Mouse (Mus musculus) intestine, embryonic 16.5 days (tissue): ENCODE measurements at regions not wholly inside any gene's neighbourhood (a gene's known extent, or its start where the extent isn't known, plus 50 kb on each side); places are given as distances from the start of the nearest gene placed in this dataset.
"Not testable (repeated sequence)": the region's sequence is repeated elsewhere in the genome, so short reads cannot be mapped to it uniquely, and the experiment has no call there.

ENCODE experiments used
- ATAC-seq: fragments of 200-750 bp; cut with Nextera tagmentation; 2 replicates; pipeline ENCODE4 v1.8.0; 2017; ENCODE audit warnings: moderate TSS enrichment, moderate library complexity
- H3K27ac ChIP-seq: fragments of 300-500 bp; sonication (generic); 2 replicates; pipeline ENCODE4 v1.5.1; 2014; ENCODE audit warnings: mild to moderate bottlenecking, low read length
- H3K27me3 ChIP-seq: fragments of 300-500 bp; sonication (generic); replicated peaks from 2 replicates; pipeline ENCODE4 v1.6.1; 2014; ENCODE audit warnings: low read length, control low read depth, mixed read lengths; ENCODE audit not compliant: control insufficient read depth, insufficient read depth
- H3K36me3 ChIP-seq: fragments of 300-500 bp; sonication (generic); 2 replicates; pipeline ENCODE4 v1.6.1; 2014; ENCODE audit warnings: low read length, control low read depth; ENCODE audit not compliant: control insufficient read depth, insufficient read depth
- H3K4me1 ChIP-seq: fragments of 300-500 bp; sonication (generic); 2 replicates; pipeline ENCODE4 v1.6.1; 2014; ENCODE audit warnings: low read length, control low read depth, mixed read lengths; ENCODE audit not compliant: control insufficient read depth, insufficient read depth
- H3K4me2 ChIP-seq: fragments of 300-500 bp; sonication (generic); 2 replicates; pipeline ENCODE4 v1.6.1; 2014; ENCODE audit warnings: low read depth, low read length, control low read depth
- H3K4me3 ChIP-seq: fragments of 300-500 bp; sonication (generic); 2 replicates; pipeline ENCODE4 v1.5.1; 2014; ENCODE audit warnings: mild to moderate bottlenecking, low read length
- H3K9ac ChIP-seq: fragments of 300-500 bp; sonication (generic); 2 replicates; pipeline ENCODE4 v1.6.1; 2014; ENCODE audit warnings: low read depth, low read length
- H3K9me3 ChIP-seq: fragments of 300-500 bp; sonication (generic); 2 replicates; pipeline ENCODE4 v1.6.1; 2016; ENCODE audit warnings: low read length, control low read depth; ENCODE audit not compliant: control insufficient read depth
- whole genome bisulfite sequencing: fragments of 180-500 bp; shearing (Covaris S2); extraction: QIAGEN DNeasy Blood & Tissue Kit; methylation state at CpG from one replicate; pipeline ENCODE4 v1.1.7; 2014; 5-methylcytosine and 5-hydroxymethylcytosine counted together

- Histone ChIP-seq H3K27ac (no peak overlapping the region), H3K4me3 (no peak overlapping the region), H3K4me2 (no peak overlapping the region), H3K9ac (no peak overlapping the region), H3K4me1 (no peaks in the 10 kb centered on the region), H3K9me3 (no peaks in the 10 kb centered on the region), H3K36me3 (no peaks in the 10 kb centered on the region), H3K27me3 (peaks cover 11% of the 10 kb centered on the region; the same call in 1 of the 2 replicates)
- WGBS = 83% methylated on average over 19 of the region's 19 CpGs
- ATAC-seq = no peak
Observed at GRCm38 (mm10) chr13:72302436-72303125, 326.0 kb upstream of the Irx2 start.

GRCm38 (mm10) chr13:72303126-72303760 lies 325.4 kb upstream of the Irx2 start:
- H3K27ac ChIP-seq = no peak overlapping the region
- H3K9me3 ChIP-seq = no peaks in the 10 kb centered on the region
- no peak for ATAC-seq
- no peak overlapping the region for H3K4me2 ChIP-seq
- no peaks in the 10 kb centered on the region for H3K36me3 ChIP-seq
- no peaks in the 10 kb centered on the region for H3K4me1 ChIP-seq
- no peak overlapping the region for H3K4me3 ChIP-seq
- 71% methylated on average over 15 of the region's 15 CpGs for WGBS
- no peak overlapping the region for H3K9ac ChIP-seq
- peaks cover 11% of the 10 kb centered on the region; the same call in 1 of the 2 replicates for H3K27me3 ChIP-seq

- Histone ChIP-seq H3K9ac (no peak overlapping the region), H3K4me2 (no peak overlapping the region), H3K9me3 (no peaks in the 10 kb centered on the region), H3K4me1 (no peaks in the 10 kb centered on the region), H3K4me3 (no peak overlapping the region), H3K27ac (no peak overlapping the region), H3K27me3 (no peaks in the 10 kb centered on the region), H3K36me3 (no peaks in the 10 kb centered on the region)
- 40% methylated on average over 10 of the region's 10 CpGs for WGBS
- ATAC-seq = no peak
Observed at GRCm38 (mm10) chr13:72324041-72324690, 304.5 kb upstream of the Irx2 start.

- H3K4me3 ChIP-seq, H3K4me2 ChIP-seq, H3K27me3 ChIP-seq, H3K9me3 ChIP-seq, H3K36me3 ChIP-seq, H3K9ac ChIP-seq, H3K4me1 ChIP-seq, H3K27ac ChIP-seq, ATAC-seq: not testable (repeated sequence)
- 95% methylated on average over 1 of the region's 1 CpGs for WGBS
Observed at GRCm38 (mm10) chr13:72326201-72326600, 302.4 kb upstream of the Irx2 start.

GRCm38 (mm10) chr13:72345647-72346133 lies 282.9 kb upstream of the Irx2 start:
- H3K9me3 ChIP-seq = no peaks in the 10 kb centered on the region
- no peak overlapping the region for H3K4me2 ChIP-seq
- peaks cover 18% of the 10 kb centered on the region for H3K27me3 ChIP-seq
- H3K4me3 ChIP-seq = no peak overlapping the region
- no peak overlapping the region for H3K9ac ChIP-seq
- 19% methylated on average over 6 of the region's 6 CpGs for WGBS
- H3K27ac ChIP-seq = no peak overlapping the region
- H3K36me3 ChIP-seq = no peaks in the 10 kb centered on the region
- no peak for ATAC-seq
- H3K4me1 ChIP-seq = no peaks in the 10 kb centered on the region

- no peaks in the 10 kb centered on the region for H3K9me3 ChIP-seq
- no peak overlapping the region for H3K4me2 ChIP-seq
- H3K4me1 ChIP-seq = no peaks in the 10 kb centered on the region
- H3K36me3 ChIP-seq = no peaks in the 10 kb centered on the region
- ATAC-seq = no peak
- no peak overlapping the region for H3K27ac ChIP-seq
- no peak overlapping the region for H3K9ac ChIP-seq
- H3K4me3 ChIP-seq = no peak overlapping the region
- 39% methylated on average over 21 of the region's 21 CpGs for WGBS
- H3K27me3 ChIP-seq = peaks cover 18% of the 10 kb centered on the region
Observed at GRCm38 (mm10) chr13:72346207-72346943, 282.2 kb upstream of the Irx2 start.

GRCm38 (mm10) chr13:72346944-72347586 lies 281.6 kb upstream of the Irx2 start:
- Histone ChIP-seq H3K27ac (no peak overlapping the region), H3K4me1 (no peaks in the 10 kb centered on the region), H3K9me3 (no peaks in the 10 kb centered on the region), H3K9ac (no peak overlapping the region), H3K27me3 (peaks cover 23% of the 10 kb centered on the region), H3K4me3 (no peak overlapping the region), H3K4me2 (no peak overlapping the region), H3K36me3 (no peaks in the 10 kb centered on the region)
- ATAC-seq = peak; percentile 87
- 56% methylated on average over 14 of the region's 14 CpGs for WGBS

- Histone ChIP-seq H3K27ac (no peak overlapping the region), H3K36me3 (no peaks in the 10 kb centered on the region), H3K9ac (no peak overlapping the region), H3K4me3 (no peak overlapping the region), H3K9me3 (no peaks in the 10 kb centered on the region), H3K4me1 (no peaks in the 10 kb centered on the region), H3K27me3 (peaks cover 13% of the 10 kb centered on the region; the same call in 1 of the 2 replicates), H3K4me2 (no peak overlapping the region)
- no peak for ATAC-seq
- 51% methylated on average over 18 of the region's 18 CpGs for WGBS
Observed at GRCm38 (mm10) chr13:72352641-72353181, 275.9 kb upstream of the Irx2 start.
